Mouse (Mus musculus) WW6 (cell line): ENCODE measurements around the gene Meis2.

Experiments
- DNase-seq: peaks from one replicate; pipeline ENCODE4 v3.0.0-alpha.2; 2013; ENCODE audit warnings: low read depth, low spot score

The Meis2 gene

DNA sequence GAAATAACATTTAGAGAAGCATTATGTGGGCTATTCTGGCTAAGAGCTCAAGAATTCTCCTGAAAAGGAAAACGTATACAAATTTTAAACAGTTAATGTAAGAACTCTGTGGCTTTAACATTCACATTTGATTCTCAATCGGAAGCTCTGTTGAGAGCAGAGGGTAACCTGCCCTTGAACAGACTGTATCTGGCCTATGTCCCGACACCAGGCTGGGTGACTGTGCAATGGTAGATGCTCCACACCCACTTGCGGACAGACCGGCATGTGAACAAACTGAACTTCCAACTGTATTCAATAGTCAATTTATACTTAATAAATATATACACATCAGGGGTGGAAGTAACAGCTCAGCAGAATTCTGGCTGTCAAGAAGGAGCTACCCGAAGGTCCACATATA lies 164.6 kb downstream of the Meis2 start:
- DNase-seq: no peak

DNA sequence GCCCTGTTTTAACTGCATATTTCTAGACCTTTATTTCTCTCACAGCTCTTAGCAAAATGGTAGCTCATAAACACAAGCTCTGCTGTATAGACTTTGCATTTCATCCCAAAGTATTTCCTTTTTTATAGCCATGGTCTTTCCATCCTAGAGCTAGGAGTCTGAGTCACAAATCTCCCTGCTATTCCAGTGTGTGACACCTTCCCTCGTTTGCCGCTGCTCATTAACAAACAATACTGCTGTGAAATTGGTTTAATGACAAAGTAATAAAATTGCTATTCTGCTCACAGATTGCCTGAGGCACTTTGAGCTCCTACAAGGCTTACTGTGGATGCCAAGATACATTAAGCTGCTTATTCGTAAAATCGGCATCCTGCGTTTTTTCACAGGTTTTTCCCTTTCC lies 168.1 kb downstream of the Meis2 start:
- no peak for DNase-seq

DNA sequence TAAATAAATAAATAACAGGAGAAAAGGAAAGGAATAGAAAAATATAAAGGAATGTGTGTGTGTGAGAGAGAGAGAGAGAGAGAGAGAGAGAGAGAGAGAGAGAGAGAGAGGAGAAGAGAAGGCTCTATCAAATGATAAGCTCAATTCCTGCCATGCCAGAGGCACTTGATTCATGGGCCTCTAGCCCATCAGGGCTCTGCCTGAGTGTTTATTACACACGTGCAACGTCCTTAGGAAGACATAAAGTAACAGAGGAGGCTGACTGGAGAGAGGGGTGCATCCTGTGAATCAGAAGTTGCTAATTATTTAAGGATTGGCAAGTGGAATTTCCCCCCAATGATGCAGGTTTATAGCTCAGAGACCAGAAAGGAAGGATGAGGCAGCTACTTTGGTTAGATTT lies 168.6 kb downstream of the Meis2 start:
- no peak for DNase-seq

DNA sequence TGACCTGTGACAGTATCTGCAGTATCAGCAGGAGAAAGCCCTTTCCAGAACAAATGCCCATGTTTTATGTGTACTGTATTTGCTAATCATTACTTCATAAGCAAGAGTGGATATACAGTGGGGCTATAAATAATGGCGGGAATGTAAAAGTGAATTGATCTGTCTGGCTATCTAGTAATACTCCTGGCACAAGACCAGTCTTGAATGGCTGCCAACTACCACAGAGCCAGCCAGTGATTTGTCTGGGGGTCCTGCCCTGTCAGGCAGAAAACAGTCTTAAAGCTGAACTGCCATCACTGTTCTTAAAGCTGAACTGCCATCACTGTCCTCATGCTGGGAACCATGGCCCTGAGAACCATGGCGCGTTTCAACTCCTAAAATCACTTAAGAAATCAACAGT lies 169.9 kb downstream of the Meis2 start:
- no peak for DNase-seq

DNA sequence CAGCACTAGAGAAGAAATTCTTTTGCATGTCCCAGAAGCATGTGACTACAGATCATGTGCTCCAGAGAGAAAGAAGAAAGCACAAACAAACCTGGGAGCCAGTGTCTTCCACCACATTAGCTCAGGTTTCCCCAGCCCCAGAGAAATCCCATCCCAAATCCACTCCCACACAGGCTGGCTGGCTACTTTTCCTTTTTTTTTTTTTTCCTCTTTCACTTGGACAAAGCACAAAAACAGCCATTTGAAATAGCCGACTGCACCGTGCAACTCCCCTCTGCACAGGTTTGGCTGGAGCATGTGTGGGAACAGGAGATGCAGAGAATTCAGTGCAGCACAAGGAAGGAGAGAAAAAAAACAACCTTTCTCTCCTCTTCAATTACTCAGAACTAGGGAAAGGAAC lies 170.4 kb downstream of the Meis2 start:
- no peak for DNase-seq

DNA sequence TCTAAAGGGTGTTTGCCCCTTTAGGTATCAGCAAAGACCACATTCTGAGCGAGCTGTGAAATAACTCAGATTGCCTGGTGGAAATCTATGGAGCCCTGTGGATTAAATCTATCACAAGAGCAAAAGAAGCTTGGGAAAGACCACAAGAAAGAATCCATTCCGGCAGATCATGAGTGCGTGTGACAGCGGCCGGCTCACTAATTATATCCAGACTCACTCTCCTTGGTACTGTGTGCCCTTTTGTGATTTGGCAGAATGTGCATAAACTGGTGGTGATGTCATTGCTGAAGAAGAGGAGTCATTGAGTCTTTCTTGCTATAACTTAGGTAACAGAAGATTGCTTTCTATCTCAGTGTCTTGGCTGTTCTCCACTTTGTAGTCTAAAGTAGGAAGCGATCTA lies 172.5 kb downstream of the Meis2 start:
- DNase-seq: no peak

DNA sequence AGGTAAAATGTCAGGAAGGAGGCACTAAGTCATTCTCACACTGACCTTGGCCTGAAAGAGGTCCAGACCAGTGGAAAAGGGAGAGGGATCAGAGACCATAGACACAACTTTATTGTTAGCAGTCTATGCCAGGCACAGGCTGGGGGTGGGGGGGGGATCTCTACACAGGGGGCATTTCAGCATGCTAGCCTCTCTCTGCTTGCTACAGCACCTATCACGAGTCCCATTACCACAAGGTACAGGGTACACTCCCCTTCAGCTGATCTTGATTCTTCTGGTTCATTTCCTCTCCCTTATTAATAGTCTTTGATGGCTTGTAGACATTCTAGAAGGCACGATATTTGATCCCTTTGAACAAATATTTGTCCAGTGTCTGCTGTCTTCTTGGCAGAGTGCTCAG lies 174.9 kb downstream of the Meis2 start:
- no peak for DNase-seq

DNA sequence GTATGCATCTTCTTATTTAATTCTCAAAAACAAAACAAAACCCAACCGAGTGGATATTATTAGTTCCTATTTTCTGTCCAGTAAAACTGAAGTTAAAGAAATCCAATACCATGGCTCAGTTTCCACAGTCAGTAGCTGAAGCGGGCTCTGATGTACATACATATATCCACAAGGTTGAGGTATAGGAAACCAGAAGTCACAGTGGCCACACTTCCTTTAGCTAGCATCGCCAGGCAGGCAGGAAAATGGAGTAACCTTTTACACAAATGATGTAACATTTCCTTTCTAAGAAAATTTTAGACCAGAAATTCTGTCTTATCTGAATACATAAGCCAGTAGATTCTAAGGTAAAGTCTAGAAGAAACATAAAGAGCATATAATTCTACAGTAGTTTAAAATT lies 175.6 kb downstream of the Meis2 start:
- no peak for DNase-seq

DNA sequence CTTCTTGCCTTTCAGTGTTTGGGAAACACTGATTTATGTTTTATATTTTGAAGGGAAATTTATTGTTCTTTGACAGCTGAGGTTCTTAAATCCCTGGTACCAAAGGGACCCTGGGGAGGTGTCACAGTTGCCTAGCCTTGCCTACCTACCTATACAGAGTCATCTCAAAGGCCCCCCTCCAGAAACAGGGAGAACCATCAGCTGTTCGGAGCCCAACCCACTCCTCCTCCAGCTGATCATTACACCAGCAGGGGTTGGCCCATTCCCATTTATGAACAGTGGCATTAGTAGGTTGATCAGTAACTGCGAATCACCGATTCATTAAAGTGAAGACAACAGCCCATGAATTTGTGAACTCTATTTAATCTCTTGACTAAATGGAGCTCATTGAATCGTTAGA lies 176.4 kb downstream of the Meis2 start:
- DNase-seq: no peak

DNA sequence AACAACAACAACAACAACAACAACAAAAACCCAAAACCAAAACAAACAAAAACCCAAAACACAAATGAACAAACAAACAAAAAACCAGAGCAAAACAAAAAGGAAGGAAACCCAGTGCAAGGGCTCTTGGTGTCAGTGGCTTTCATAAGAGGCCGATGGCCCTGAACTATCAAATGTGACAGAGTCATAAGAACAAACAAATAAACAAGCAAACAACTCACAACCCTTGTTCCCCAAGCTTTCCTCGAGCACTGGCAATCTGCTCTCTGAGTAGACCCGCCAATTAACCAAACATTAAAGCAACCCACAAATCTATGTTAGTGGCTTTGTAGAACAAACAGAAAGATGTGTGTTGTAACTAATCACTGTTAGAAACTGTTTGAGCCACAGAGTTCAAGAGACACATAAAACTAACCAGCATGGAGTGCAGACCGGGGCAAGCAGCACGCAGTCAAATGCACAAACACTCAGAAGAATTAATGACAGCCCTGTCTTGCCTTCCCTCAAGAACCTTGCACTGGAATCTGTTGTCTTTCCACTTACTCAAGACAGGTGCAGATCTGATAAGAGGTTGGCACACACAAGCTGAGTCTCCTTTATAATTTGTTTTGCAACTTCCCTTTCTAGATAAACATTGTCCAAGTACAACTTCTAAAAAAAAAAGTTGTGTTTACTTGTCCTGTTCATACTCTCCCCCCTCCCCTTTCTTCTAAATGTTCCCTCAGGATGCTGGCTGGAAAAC lies 177.1 kb downstream of the Meis2 start:
- no peak for DNase-seq

DNA sequence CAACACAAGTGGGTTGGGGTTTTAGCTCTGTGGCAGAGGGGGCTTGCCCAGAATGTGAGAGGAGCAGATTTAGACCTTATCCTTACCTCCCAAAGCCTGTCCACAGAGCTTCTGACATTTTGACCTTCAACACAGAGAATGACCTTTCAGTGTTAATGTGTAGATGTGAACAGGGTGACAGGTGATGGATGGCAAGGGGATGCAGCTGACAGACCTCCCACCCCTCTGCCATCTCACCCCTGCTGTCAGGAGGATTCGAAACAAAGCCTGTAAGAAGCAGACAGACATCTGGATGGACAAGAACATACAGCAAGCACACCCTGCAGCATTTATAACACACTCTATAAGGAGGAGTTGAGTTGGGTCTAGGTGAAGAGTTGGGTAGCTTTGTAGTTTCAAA lies 178.0 kb downstream of the Meis2 start:
- no peak for DNase-seq

DNA sequence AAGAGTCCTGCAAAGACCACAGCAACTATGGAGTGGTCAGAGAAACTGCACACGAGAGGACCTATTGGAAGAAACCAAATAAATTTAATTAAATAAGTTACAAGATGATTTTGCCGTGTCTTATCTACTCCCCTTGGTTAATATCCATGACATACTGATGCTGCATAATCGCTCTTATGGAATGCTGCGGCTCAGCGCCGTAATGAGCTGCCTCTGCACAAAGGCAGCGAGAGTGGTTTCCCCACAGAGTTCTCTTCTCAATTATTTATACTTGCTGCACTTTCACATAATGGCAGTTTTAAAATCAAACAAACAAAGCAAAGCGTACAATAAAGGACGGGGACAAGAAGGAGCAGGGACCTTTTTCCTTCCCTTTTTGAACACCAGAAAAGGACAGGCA lies 181.5 kb downstream of the Meis2 start:
- no peak for DNase-seq

DNA sequence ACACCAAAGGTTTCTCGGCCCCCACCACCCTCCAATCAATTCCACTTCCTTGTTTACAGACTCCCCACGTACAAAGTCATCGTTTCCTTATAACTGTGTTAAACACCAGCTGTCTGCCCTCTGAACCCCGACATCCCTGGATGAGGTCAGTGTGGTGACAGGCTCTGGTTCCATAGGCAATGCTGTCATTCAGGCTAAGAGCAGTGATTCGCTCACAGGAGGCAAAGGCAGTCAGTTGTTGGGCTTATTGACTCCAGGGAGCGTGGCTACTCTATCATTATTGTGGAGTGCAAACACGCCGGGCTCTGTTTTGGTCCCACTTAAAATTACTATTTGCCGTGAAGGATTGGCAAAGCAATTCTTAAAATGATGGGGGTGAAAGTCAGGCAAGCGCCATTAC lies 182.1 kb downstream of the Meis2 start:
- DNase-seq: no peak

DNA sequence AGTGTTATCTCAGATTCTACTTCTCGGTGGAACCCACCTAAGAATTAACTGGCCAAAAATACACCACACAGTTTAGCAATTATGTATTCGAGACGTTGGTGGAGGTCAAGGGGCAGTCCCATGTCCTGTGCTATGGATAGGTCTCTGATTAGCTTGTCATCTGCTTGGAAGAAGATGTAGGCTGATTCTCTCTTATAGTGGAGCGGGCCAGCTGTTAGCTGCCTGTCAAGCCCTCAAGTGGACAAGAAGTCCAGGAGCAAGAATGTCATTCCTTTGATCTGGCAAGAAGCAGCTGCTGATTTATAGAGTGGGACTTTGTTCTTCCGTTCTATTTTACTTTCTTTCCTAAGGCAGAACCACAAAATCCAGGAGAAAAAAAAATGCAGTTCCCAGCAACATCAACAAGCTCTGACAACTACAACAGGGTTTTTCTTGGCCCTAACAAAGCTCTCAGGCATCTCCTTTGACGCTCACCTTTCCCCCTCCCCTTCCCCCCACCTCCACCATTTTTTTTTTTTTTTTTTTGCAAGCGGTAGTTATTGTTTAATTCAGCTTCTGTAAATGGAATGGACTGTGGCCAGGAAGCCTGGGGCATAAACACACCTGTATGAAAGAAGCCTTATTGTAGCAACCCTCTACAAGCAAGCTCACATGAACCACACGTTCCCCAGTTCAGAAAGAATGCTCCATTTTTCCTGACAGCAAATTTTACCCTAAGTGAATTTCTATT lies 189.7 kb downstream of the Meis2 start:
- DNase-seq: no peak

DNA sequence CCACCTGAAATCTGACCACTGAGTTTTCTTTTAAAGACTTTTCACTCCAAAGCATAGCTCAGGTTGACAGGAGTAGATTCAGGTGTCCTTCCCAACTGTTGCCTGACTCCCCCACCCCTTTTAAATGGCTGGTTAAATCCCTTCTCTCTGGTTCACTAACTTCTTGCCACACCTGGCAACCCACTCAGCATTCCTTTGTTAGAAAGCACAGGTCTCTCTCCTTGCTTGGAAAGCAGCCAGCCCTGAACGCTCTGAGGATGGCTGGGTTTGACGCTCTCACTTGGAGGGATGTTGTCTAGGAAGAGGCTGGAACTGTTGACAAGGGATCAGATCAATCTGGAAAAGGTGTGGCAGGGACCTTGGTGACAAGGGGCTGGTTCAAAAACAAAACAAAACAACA lies 192.8 kb downstream of the Meis2 start:
- no peak for DNase-seq

DNA sequence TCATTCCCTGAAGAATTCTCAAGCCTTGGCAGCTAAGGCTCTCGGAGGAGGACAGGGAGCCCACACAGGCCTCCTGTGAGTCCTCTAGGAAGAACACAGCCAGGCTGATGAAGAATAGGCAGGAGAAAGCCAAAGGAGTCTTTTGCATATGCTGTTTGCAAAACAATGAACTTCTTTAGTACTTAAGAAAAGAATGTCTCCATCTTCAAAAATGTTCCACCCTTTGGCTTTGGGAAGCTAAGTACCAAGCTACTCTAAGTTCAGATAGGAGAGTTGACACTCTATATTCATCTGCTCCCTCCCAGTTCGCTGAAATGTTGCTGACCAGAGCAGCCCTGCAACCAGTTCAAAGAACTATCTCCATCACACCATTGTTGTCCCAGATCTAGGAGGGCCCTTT lies 195.7 kb downstream of the Meis2 start:
- DNase-seq: no peak

DNA sequence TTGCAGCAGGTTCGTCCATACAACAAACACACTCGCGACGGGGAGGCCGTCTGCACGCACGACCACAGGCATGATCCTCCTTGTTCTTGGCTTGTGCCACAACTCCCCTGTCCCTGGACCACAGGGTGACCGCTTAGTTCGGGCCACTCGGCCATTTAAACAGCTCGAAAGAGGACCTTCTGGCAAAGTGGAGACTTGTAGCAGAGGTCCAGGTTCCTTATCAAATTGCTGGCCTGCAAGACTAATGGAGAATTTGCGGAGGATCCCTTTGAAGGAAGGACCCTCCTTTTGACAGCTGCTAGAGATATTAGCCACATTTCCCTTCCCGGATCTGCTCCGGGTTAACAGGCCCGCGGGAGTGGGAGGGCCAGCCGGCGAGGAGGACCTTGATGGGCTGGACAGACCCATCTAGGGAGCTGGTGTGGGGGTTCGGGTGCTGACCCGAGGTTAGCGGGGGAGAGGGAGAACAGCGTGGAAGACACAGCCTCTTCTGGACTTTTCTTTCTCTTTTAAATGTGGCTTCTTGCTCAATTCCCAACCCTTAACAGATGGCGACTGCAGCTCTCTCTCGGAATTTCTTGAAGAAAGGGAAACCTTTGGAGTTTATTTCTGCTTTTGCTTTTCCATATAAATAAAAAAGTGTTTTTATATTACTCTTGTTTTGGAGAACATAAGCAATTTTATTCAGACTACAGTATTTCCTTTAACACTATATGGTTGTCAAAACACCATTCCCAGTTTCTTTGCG lies 204.9 kb downstream of the Meis2 start:
- no peak for DNase-seq

DNA sequence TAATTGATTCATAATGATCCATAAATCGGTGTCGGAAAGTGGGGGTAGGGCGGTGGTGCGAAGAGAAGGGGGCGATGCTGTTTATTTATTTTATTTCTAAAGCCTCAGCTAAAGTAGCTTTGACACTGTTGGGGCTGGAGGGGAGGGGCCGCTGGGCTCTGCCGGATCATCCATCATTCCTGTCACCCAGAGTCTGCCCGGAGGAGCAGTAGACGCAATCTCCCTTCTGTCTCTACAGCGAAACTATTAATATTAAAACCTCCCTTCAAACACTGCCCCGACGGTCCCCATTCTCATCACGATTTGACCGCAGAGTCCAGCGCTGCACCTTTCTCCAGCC lies 205.5 kb downstream of the Meis2 start:
- DNase-seq: no peak

DNA sequence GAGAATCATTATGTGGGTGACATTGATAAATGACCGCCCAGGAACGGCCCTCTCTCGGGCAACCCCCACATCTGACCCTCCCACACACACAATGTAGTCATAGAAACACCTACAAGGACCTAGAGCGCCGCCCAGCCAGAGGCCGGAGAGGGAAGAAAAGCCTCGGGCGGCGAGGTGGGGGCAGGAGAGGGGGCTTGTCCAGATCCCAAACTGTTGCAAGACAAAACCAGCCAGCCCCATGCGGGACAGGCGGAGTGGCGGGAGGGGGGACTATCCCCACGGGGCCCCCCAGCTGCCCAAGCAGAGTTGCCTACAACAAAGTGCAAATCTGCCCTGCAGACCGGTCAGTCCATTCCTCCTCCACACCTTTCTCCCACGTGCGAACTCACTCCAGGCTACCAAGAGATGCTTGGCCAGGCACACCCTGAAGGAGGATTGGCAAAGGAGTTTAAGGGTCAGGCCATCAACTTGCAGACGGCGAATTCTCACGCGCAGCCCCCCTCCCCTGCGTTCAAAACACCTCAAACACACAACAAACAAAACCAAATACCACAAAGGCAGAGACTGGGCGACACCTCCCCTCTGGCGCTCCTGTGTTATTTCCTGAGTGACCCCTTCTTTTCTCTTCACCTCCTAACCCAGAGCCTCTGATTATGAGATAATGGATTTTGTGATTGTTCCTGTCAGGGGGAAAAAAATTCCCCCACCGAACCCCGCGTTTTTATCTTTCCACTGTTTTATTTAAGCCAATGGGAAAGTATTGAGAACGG lies 206.1 kb downstream of the Meis2 start:
- DNase-seq: no peak

DNA sequence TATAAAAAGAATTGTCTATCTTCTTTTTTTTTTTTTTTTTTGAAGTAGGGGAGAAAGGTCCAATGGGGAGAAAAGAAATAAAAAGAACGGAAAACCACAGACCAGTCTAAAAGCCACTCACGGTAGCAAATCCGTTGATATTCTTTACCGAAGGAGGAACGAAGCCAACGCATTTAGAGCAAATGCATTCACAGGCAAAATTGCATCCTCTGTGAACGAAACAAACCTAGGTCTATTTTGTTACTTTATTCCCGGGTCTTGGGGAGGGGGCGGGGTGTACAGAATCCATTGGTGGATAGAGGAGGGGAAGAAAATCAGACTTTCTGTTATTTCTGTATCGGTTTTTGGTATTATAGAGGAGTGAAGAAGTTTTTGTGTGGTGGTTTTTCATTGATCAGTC lies 206.7 kb downstream of the Meis2 start:
- DNase-seq: no peak

DNA sequence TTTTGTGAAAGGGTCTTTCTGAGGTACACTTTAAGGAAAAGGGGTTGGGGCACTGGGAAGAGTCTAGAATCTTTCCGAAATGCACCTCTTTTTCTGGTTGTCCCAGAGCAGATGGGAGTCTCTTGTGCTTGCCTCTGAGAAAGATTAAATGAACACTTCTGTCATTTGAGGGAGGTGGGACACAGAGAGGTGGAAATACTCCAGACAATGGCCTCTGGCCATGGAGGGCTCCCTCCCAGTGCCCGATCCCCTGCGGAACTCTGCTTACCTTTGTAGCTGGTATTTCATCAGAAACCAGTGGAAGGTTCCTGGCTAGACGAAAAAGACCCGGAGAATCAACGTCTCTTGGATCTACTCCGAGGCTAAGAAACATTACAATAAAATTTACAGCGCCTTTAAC lies 207.4 kb downstream of the Meis2 start:
- DNase-seq: no peak
